Mouse (Mus musculus) heart, adult 2 months (tissue): Measurements from ENCODE around the gene Acacb. TPM values are rescaled to one million over a fixed set of nuclear protein-coding genes. Genes with fewer than 3 reads are reported as not detected.

Experiments used
- DNase-seq, 2 experiments: peaks; one replicate each; pipeline ENCODE4 v3.0.0; 2021
- H3K27ac ChIP-seq: fragments of 200-600 bp; 2 replicates; pipeline ENCODE4 v1.8.1; 2022
- H3K27me3 ChIP-seq: fragments of 200-500 bp; 2 replicates; pipeline ENCODE4 v1.6.1; 2012; ENCODE audit warnings: mild to moderate bottlenecking, low read length, inconsistent platforms, mixed read lengths; ENCODE audit not compliant: control insufficient read depth, insufficient read depth
- H3K36me3 ChIP-seq: fragments of 200-500 bp; 2 replicates; pipeline ENCODE4 v1.6.1; 2012; ENCODE audit warnings: low read length, inconsistent platforms; ENCODE audit not compliant: control insufficient read depth, insufficient read depth
- H3K4me1 ChIP-seq: fragments of 200-500 bp; 2 replicates; pipeline ENCODE4 v1.6.1; 2011; ENCODE audit warnings: low read length; ENCODE audit not compliant: control insufficient read depth, insufficient read depth
- H3K4me3 ChIP-seq: fragments of 200-600 bp; 2 replicates; pipeline ENCODE4 v1.8.1; 2022
- H3K79me2 ChIP-seq: fragments of 200-500 bp; replicated peaks from 2 replicates; pipeline ENCODE4 v1.6.1; 2012; ENCODE audit warnings: mild to moderate bottlenecking, inconsistent platforms, low read length, moderate library complexity, mixed read lengths; ENCODE audit not compliant: control insufficient read depth, insufficient read depth
- H3K9ac ChIP-seq: fragments of 200-500 bp; 2 replicates; pipeline ENCODE4 v1.6.1; 2012; ENCODE audit warnings: low read depth, mild to moderate bottlenecking, control low read depth, inconsistent platforms, low read length, mixed read lengths
- CTCF ChIP-seq: fragments of 200-600 bp; IDR thresholded peaks from 2 replicates; pipeline ENCODE4 v1.8.1; 2022; ENCODE audit warnings: antibody characterized with exemption, mild to moderate bottlenecking, moderate library complexity
- EP300 ChIP-seq: fragments of 200-500 bp; IDR thresholded peaks from 2 replicates; pipeline ENCODE4 v1.6.1; 2011; ENCODE audit warnings: low read depth, low read length, control low read depth; ENCODE audit not compliant: insufficient read depth
- POLR2A ChIP-seq: fragments of 200-500 bp; IDR thresholded peaks from 2 replicates; pipeline ENCODE4 v1.6.1; 2011; ENCODE audit warnings: mild to moderate bottlenecking, low read depth, low read length, control low read depth; ENCODE audit not compliant: insufficient read depth
- WGBS: fragments of 180-500 bp; shearing (Covaris S2); methylation state at CpG from one replicate; pipeline ENCODE4 v1.1.7; 2018; 5-methylcytosine and 5-hydroxymethylcytosine counted together
- intact Hi-C: fragments of 180-260 bp; cut with DNase I; formaldehyde crosslinking; loops from one replicate; pipeline ENCODE4 v1.15.1; 2025
- polyA plus RNA-seq: library from polyadenylated mRNA; depleted of rRNA; stranded (reverse); fragments of >200 nt; gene quantifications from 2 replicates; pipeline ENCODE4 v1.2.3, GENCODE M21; 2012
- total RNA-seq, 2 experiments: library from RNA; stranded (reverse); gene quantifications; 2 replicates each; pipeline ENCODE4 v1.2.3; 2021

The Acacb gene
- total and polyA plus RNA-seq, 3 experiments, result 105 to 251 (median 205) TPM

- WGBS, result 66% methylated on average over 13 of the region's 13 CpGs
- Histone ChIP-seq H3K79me2 (no peaks in the 10 kb centered on the region), H3K27me3 (no peaks in the 10 kb centered on the region), H3K4me3 (no peak overlapping the region), H3K4me1 (no peaks in the 10 kb centered on the region), H3K36me3 (no peaks in the 10 kb centered on the region), H3K27ac (no peak overlapping the region), H3K9ac (no peak overlapping the region)
- DNase-seq, result no peak
- intact Hi-C loops, result no loop called here
- no peak for TF ChIP-seq CTCF
- no peak for TF ChIP-seq POLR2A
- no peak for TF ChIP-seq EP300
Measured at GRCm38 (mm10) chr5:114284604-114285397, 138.5 kb downstream of the Acacb start.

DNA sequence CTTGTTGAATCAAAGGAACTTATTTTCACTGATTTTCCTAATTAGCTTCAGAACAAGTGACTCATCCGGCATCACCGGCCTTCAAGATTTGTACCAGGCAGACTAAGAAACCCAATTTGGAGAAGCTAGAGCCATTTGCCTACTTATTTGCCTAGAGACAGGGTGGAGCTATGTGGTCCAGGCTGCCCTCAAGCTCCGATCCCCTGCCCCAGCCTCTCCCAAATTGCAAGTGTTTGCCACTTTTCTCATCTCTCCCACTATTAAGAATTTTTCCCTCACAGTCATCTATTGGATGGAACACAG is 139.0 kb downstream of the Acacb start:
- Histone ChIP-seq H3K4me3 (no peak overlapping the region), H3K27ac (no peak overlapping the region), H3K79me2 (no peaks in the 10 kb centered on the region), H3K27me3 (no peaks in the 10 kb centered on the region), H3K36me3 (no peaks in the 10 kb centered on the region), H3K9ac (no peak overlapping the region), H3K4me1 (no peaks in the 10 kb centered on the region)
- no peak for DNase-seq
- TF ChIP-seq POLR2A (no peak), CTCF (no peak), EP300 (no peak)
- WGBS, result 88% methylated on average over 3 of the region's 3 CpGs
- intact Hi-C loops, result no loop called here

DNA sequence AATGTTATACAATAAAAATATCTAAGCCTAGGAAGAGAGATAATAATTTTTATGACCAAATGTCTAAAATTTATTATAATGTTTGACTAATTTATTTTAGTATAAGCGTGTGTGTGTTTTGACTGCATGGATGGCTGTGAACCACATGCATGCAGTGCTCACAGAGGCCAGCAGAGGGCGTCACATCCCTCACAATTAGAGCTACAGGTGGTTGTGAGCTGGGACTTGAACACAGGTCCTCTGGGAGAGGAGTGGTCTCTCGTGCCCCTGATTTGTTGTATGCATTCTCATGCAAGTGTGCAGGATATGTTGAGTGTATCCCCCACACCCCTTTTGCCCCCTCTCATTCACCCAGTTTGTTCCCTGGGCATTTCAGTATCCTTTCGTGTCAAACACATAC is 139.8 kb downstream of the Acacb start:
- WGBS, result 62% methylated on average over 4 of the region's 4 CpGs
- TF ChIP-seq CTCF (peak; percentile 29), EP300 (no peak), POLR2A (no peak)
- no peak overlapping the region for H3K9ac ChIP-seq
- no peaks in the 10 kb centered on the region for H3K36me3 ChIP-seq
- DNase-seq, result no peak
- no peaks in the 10 kb centered on the region for H3K4me1 ChIP-seq
- no peaks in the 10 kb centered on the region for H3K27me3 ChIP-seq
- H3K79me2 ChIP-seq, result no peaks in the 10 kb centered on the region
- H3K27ac ChIP-seq, result no peak overlapping the region
- H3K4me3 ChIP-seq, result no peak overlapping the region
- intact Hi-C loops, result no loop called here

- TF ChIP-seq EP300 (no peak), POLR2A (no peak), CTCF (no peak)
- no peak for DNase-seq
- intact Hi-C loops, result no loop called here
- WGBS, result 76% methylated on average over 16 of the region's 16 CpGs
- no peak overlapping the region for H3K4me3 ChIP-seq
- H3K36me3 ChIP-seq, result no peaks in the 10 kb centered on the region
- no peak overlapping the region for H3K27ac ChIP-seq
- no peaks in the 10 kb centered on the region for H3K79me2 ChIP-seq
- no peak overlapping the region for H3K9ac ChIP-seq
- no peaks in the 10 kb centered on the region for H3K4me1 ChIP-seq
- H3K27me3 ChIP-seq, result no peaks in the 10 kb centered on the region
Measured at GRCm38 (mm10) chr5:114286872-114287571, 140.7 kb downstream of the Acacb start.

DNA sequence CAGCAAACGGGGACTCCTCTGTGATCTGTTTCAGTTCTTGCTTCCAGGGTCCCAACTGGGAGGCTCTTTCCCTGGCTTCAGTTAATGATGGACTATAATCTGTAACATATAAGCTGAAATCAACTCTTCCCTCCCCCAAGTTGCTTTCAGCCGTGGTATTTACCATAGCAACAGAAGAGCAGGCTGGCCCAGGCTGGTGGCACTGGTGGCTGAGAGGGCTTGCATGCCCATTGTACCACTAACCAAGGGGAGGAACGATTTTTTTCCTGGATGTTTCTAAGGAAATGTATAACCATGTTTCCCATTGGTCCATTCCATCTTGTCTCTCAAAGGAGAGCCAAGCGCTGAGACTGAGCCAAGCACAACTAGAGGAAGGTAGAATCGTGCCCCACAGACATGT is 142.1 kb downstream of the Acacb start:
- Histone ChIP-seq H3K9ac (no peak overlapping the region), H3K27ac (no peak overlapping the region), H3K79me2 (no peaks in the 10 kb centered on the region), H3K36me3 (no peaks in the 10 kb centered on the region), H3K4me1 (no peaks in the 10 kb centered on the region), H3K27me3 (no peaks in the 10 kb centered on the region), H3K4me3 (no peak overlapping the region)
- 67% methylated on average over 5 of the region's 5 CpGs for WGBS
- TF ChIP-seq CTCF, result no peak
- TF ChIP-seq POLR2A, result no peak
- TF ChIP-seq EP300, result no peak
- no peak for DNase-seq
- intact Hi-C loops, result no loop called here

GRCm38 (mm10) chr5:114288874-114289273 is 142.5 kb downstream of the Acacb start, which contains the start of gene Myo1h:
Gene Myo1h, plus strand, starts transcription at chr5:114289166.
- no peak for DNase-seq
- Histone ChIP-seq H3K4me1 (no peaks in the 10 kb centered on the region), H3K4me3 (no peak within 1 kb of the TSS), H3K27me3 (no peaks in the 10 kb centered on the region), H3K36me3 (no peaks in the 10 kb centered on the region), H3K9ac (no peak within 1 kb of the TSS), H3K27ac (no peak within 1 kb of the TSS), H3K79me2 (no peaks in the 10 kb centered on the region)
- TF ChIP-seq CTCF, result no peak
- no peak for TF ChIP-seq EP300
- no peak for TF ChIP-seq POLR2A
- intact Hi-C loops, result no loop called here
- WGBS, result 40% methylated on average over 13 of the region's 13 CpGs
